8 mouse cellular contexts compared by ENCODE assay signal in the genomic region with DNA sequence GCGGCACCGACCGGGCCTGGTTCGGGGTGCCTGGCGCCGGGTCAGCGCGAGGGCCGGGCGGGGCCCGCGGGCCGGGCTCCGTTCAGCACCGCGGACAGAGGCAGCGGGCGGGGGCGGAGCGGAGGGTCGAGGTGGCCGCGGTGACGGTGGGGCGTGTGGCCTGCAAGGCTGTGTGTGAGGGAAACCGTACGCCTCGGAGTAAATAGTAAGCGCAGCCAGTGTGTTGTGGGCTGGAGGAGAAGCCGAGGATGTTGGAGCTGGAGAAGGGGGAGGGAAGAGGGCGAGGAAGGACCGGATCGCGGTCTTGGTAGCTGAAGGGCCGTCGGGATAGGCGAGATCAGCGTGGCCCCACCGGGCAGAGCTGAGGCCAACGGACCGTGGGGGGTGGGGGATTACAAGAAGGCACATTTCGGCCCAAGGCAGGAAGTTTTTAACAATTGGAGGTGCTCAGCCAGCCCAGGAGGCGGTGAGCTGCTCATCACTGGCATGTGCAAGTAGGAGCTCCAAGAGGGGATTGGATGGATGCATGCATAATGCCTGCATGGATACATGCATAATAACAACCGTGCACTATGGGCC. TPM values are rescaled to one million over a fixed set of nuclear protein-coding genes. Genes with fewer than 3 reads are reported as not detected.
DNase-seq lines count a peak whose midpoint lies in the region; ATAC-seq and TF ChIP-seq lines count a peak whose summit lies in the region.

No protein-coding gene starts in this region.

- no peak overlapping the region for H3K9ac ChIP-seq in heart, embryonic 11.5 days (ENCODE audit: low read depth, low read length)
- H3K9ac ChIP-seq in kidney, embryonic 15.5 days: no peak overlapping the region
- H3K9ac ChIP-seq in liver, embryonic 11.5 days (ENCODE audit: low read depth, low read length): no peak overlapping the region
- peak overlapping the region; percentile 98 for H3K9ac ChIP-seq in midbrain, postnatal 0 days (replicated peaks; ENCODE audit: low read length, poor library complexity, severe bottlenecking)

- peak; percentile 49; the same call in 1 of the 2 replicates for ATAC-seq in heart, embryonic 11.5 days (replicated peaks; ENCODE audit: insufficient number of reproducible peaks, low FRiP score, low TSS enrichment)
- peak; percentile 90 for ATAC-seq in kidney, embryonic 15.5 days (replicated peaks; ENCODE audit: low FRiP score)
- ATAC-seq in liver, embryonic 11.5 days (replicated peaks; ENCODE audit: low FRiP score): no peak; the same call in 1 of the 2 replicates
- ATAC-seq in midbrain, postnatal 0 days (ENCODE audit: low FRiP score): peak; percentile 72

- DNase-seq in thymus, adult 2 months: peak; percentile 56
- DNase-seq in thymus, adult 18-20 months: no peak
- DNase-seq in embryonic facial prominence, embryonic 10.5 days (ENCODE audit: low spot score): peak; percentile 87
- DNase-seq in liver, embryonic 11.5 days (ENCODE audit: low spot score): peak; percentile 79
- peak; percentile 66 for DNase-seq in midbrain, postnatal 0 days (ENCODE audit: low spot score)
- peak; percentile 32 for DNase-seq in telencephalon, adult 2 months (ENCODE audit: low read depth, low spot score)

- peaks cover 5% of the 10 kb centered on the region; the same call in 1 of the 2 replicates for H3K4me1 ChIP-seq in thymus, adult 2 months (replicated peaks; ENCODE audit: control insufficient read depth, insufficient read depth, low read length)
- peaks cover 9% of the 10 kb centered on the region for H3K4me1 ChIP-seq in embryonic facial prominence, embryonic 10.5 days
- H3K4me1 ChIP-seq in heart, embryonic 11.5 days (ENCODE audit: control insufficient read depth, insufficient read depth, low read length): peaks cover 3% of the 10 kb centered on the region; the same call in 1 of the 2 replicates
- peaks cover 9% of the 10 kb centered on the region for H3K4me1 ChIP-seq in kidney, embryonic 15.5 days
- H3K4me1 ChIP-seq in liver, embryonic 11.5 days (replicated peaks; ENCODE audit: control insufficient read depth, insufficient read depth, low read length): peaks cover 5% of the 10 kb centered on the region
- H3K4me1 ChIP-seq in midbrain, postnatal 0 days (ENCODE audit: insufficient read depth, low read length): peaks cover 5% of the 10 kb centered on the region; the same call in 1 of the 2 replicates

- WGBS in thymus, adult 2 months: 6% methylated on average over 44 of the region's 44 CpGs
- 1% methylated on average over 44 of the region's 44 CpGs for WGBS in embryonic facial prominence, embryonic 10.5 days
- 1% methylated on average over 44 of the region's 44 CpGs for WGBS in heart, embryonic 11.5 days (ENCODE audit: insufficient replicate concordance)
- under 1% methylated on average over 43 of the region's 44 CpGs for WGBS in kidney, embryonic 15.5 days
- 2% methylated on average over 44 of the region's 44 CpGs for WGBS in liver, embryonic 11.5 days
- WGBS in midbrain, postnatal 0 days: under 1% methylated on average over 34 of the region's 44 CpGs

- TF ChIP-seq CTCF in thymus, adult 2 months (IDR thresholded peaks at IDR 0.05; ENCODE audit: borderline replicate concordance, control insufficient read depth, extremely low read depth, insufficient read depth, low read length, poor library complexity): no peak
- no peak for TF ChIP-seq CTCF in midbrain, postnatal 0 days (IDR thresholded peaks at IDR 0.05)

- no peak overlapping the region for H3K27ac ChIP-seq in thymus, adult 2 months (ENCODE audit: control insufficient read depth, insufficient read depth, low read length)
- 0 out of 2 replicates have a peak overlapping the region, but pooled peaks have one; percentile 24 for H3K27ac ChIP-seq in embryonic facial prominence, embryonic 10.5 days (replicated peaks)
- H3K27ac ChIP-seq in heart, embryonic 11.5 days (ENCODE audit: low read depth, low read length): no peak overlapping the region
- no peak overlapping the region for H3K27ac ChIP-seq in kidney, embryonic 15.5 days
- no peak overlapping the region for H3K27ac ChIP-seq in liver, embryonic 11.5 days (ENCODE audit: low read depth, low read length)
- H3K27ac ChIP-seq in midbrain, postnatal 0 days (ENCODE audit: low read depth, low read length): peak overlapping the region; percentile 94

- no peak for TF ChIP-seq POLR2A in thymus, adult 2 months (IDR thresholded peaks at IDR 0.05; ENCODE audit: control insufficient read depth, extremely low read depth, insufficient read depth, low read length, poor library complexity)

- no peak overlapping the region for H3K4me3 ChIP-seq in thymus, adult 2 months (ENCODE audit: control insufficient read depth, insufficient read depth, low read length)
- H3K4me3 ChIP-seq in embryonic facial prominence, embryonic 10.5 days: peak overlapping the region; percentile 68
- peak overlapping the region; percentile 56 for H3K4me3 ChIP-seq in heart, embryonic 11.5 days (ENCODE audit: low read depth, low read length)
- H3K4me3 ChIP-seq in kidney, embryonic 15.5 days (replicated peaks): peak overlapping the region; percentile 57
- peak overlapping the region; percentile 58 for H3K4me3 ChIP-seq in liver, embryonic 11.5 days (ENCODE audit: low read depth, low read length)
- peak overlapping the region; percentile 89 for H3K4me3 ChIP-seq in midbrain, postnatal 0 days (ENCODE audit: low read depth, low read length)

- H3K9me3 ChIP-seq in embryonic facial prominence, embryonic 10.5 days: no peaks in the 10 kb centered on the region
- H3K9me3 ChIP-seq in heart, embryonic 11.5 days (replicated peaks; ENCODE audit: control insufficient read depth, low read length): no peaks in the 10 kb centered on the region
- no peaks in the 10 kb centered on the region for H3K9me3 ChIP-seq in kidney, embryonic 15.5 days (replicated peaks)
- H3K9me3 ChIP-seq in liver, embryonic 11.5 days (ENCODE audit: control insufficient read depth, low read length): no peaks in the 10 kb centered on the region
- H3K9me3 ChIP-seq in midbrain, postnatal 0 days (ENCODE audit: low read length): no peaks in the 10 kb centered on the region

- peak overlapping the region; percentile 97 for H3K4me2 ChIP-seq in heart, embryonic 11.5 days
- H3K4me2 ChIP-seq in kidney, embryonic 15.5 days: peak overlapping the region; percentile 95
- H3K4me2 ChIP-seq in liver, embryonic 11.5 days: peak overlapping the region; percentile 83
- H3K4me2 ChIP-seq in midbrain, postnatal 0 days (ENCODE audit: low read depth, low read length, poor library complexity, severe bottlenecking): peak overlapping the region; percentile 85

- no peaks in the 10 kb centered on the region for H3K36me3 ChIP-seq in thymus, adult 2 months (ENCODE audit: control insufficient read depth, insufficient read depth, low read length)
- H3K36me3 ChIP-seq in embryonic facial prominence, embryonic 10.5 days (replicated peaks): no peaks in the 10 kb centered on the region
- H3K36me3 ChIP-seq in heart, embryonic 11.5 days (ENCODE audit: control insufficient read depth, insufficient read depth, low read length): no peaks in the 10 kb centered on the region
- no peaks in the 10 kb centered on the region for H3K36me3 ChIP-seq in kidney, embryonic 15.5 days
- no peaks in the 10 kb centered on the region for H3K36me3 ChIP-seq in liver, embryonic 11.5 days (ENCODE audit: control insufficient read depth, insufficient read depth, low read length)
- no peaks in the 10 kb centered on the region for H3K36me3 ChIP-seq in midbrain, postnatal 0 days (ENCODE audit: insufficient read depth, low read length)

- H3K27me3 ChIP-seq in thymus, adult 2 months (ENCODE audit: control insufficient read depth, insufficient read depth, low read length): peaks cover 20% of the 10 kb centered on the region
- peaks cover 63% of the 10 kb centered on the region for H3K27me3 ChIP-seq in embryonic facial prominence, embryonic 10.5 days (replicated peaks; ENCODE audit: low read depth, poor library complexity, severe bottlenecking)
- H3K27me3 ChIP-seq in heart, embryonic 11.5 days (ENCODE audit: control insufficient read depth, insufficient read depth, low read length): peaks cover 48% of the 10 kb centered on the region
- H3K27me3 ChIP-seq in kidney, embryonic 15.5 days: peaks cover 65% of the 10 kb centered on the region
- peaks cover 62% of the 10 kb centered on the region for H3K27me3 ChIP-seq in liver, embryonic 11.5 days (replicated peaks; ENCODE audit: control insufficient read depth, insufficient read depth, low read length)
- H3K27me3 ChIP-seq in midbrain, postnatal 0 days (ENCODE audit: insufficient read depth, low read length): peaks cover 7% of the 10 kb centered on the region; the same call in 1 of the 2 replicates

RNA-seq across cellular contexts. Expression of gene Mmp24, which starts 0.6 kb away (rescaled TPM):
- 0.08 and 0.09 TPM in 2 replicates for polyA plus RNA-seq in thymus, adult 2 months (2012; rRNA removed)
- polyA plus RNA-seq in embryonic facial prominence, embryonic 10.5 days (2016; fragmentation: Nextera tagmentation; extraction: Ambion mirVana): 0.30 and 0.44 TPM in 2 replicates
- 0.04 TPM in 1 of 2 replicates, not detected in the other for polyA plus RNA-seq in heart, embryonic 11.5 days (2014; fragmentation: Nextera tagmentation; extraction: Ambion mirVana)
- polyA plus RNA-seq in kidney, embryonic 15.5 days (2015; fragmentation: Nextera tagmentation; extraction: Ambion mirVana): 0.14 and 0.16 TPM in 2 replicates
- 0.04 TPM in 1 of 2 replicates, not detected in the other for polyA plus RNA-seq in liver, embryonic 11.5 days (2014; fragmentation: Nextera tagmentation; extraction: Ambion mirVana)
- total RNA-seq in midbrain, postnatal 0 days (2014; rRNA removed): 149 and 178 TPM in 2 replicates
- polyA plus RNA-seq in midbrain, postnatal 0 days (2015; fragmentation: Nextera tagmentation; extraction: Ambion mirVana): 12.3 and 14.1 TPM in 2 replicates

RNA-seq across cellular contexts. Expression of gene Procr, which starts 24.9 kb away (rescaled TPM):
- polyA plus RNA-seq in thymus, adult 2 months (2012; rRNA removed): 3.7 and 4.7 TPM in 2 replicates
- 1.0 and 1.8 TPM in 2 replicates for polyA plus RNA-seq in embryonic facial prominence, embryonic 10.5 days (2016; fragmentation: Nextera tagmentation; extraction: Ambion mirVana)
- polyA plus RNA-seq in heart, embryonic 11.5 days (2014; fragmentation: Nextera tagmentation; extraction: Ambion mirVana): 8.6 and 9.2 TPM in 2 replicates
- polyA plus RNA-seq in kidney, embryonic 15.5 days (2015; fragmentation: Nextera tagmentation; extraction: Ambion mirVana): 11.1 and 12.3 TPM in 2 replicates
- 2.6 TPM in 2 replicates for polyA plus RNA-seq in liver, embryonic 11.5 days (2014; fragmentation: Nextera tagmentation; extraction: Ambion mirVana)
- total RNA-seq in midbrain, postnatal 0 days (2014; rRNA removed): 1.5 TPM in 2 replicates
- 2.5 and 2.9 TPM in 2 replicates for polyA plus RNA-seq in midbrain, postnatal 0 days (2015; fragmentation: Nextera tagmentation; extraction: Ambion mirVana)

RNA-seq across cellular contexts. Expression of gene Gm17581, which starts 40.1 kb away (rescaled TPM):
- not detected in 2 replicates for polyA plus RNA-seq in thymus, adult 2 months (2012; rRNA removed)
- not detected in 2 replicates for polyA plus RNA-seq in embryonic facial prominence, embryonic 10.5 days (2016; fragmentation: Nextera tagmentation; extraction: Ambion mirVana)
- not detected in 2 replicates for polyA plus RNA-seq in heart, embryonic 11.5 days (2014; fragmentation: Nextera tagmentation; extraction: Ambion mirVana)
- not detected in 2 replicates for polyA plus RNA-seq in kidney, embryonic 15.5 days (2015; fragmentation: Nextera tagmentation; extraction: Ambion mirVana)
- polyA plus RNA-seq in liver, embryonic 11.5 days (2014; fragmentation: Nextera tagmentation; extraction: Ambion mirVana): not detected in 2 replicates
- not detected in 2 replicates for total RNA-seq in midbrain, postnatal 0 days (2014; rRNA removed)
- polyA plus RNA-seq in midbrain, postnatal 0 days (2015; fragmentation: Nextera tagmentation; extraction: Ambion mirVana): not detected in 2 replicates

RNA-seq across cellular contexts. Expression of gene BC029722, which starts 43.5 kb away (rescaled TPM):
- polyA plus RNA-seq in thymus, adult 2 months (2012; rRNA removed): 37.5 and 40.3 TPM in 2 replicates
- 7.1 and 8.4 TPM in 2 replicates for polyA plus RNA-seq in embryonic facial prominence, embryonic 10.5 days (2016; fragmentation: Nextera tagmentation; extraction: Ambion mirVana)
- polyA plus RNA-seq in heart, embryonic 11.5 days (2014; fragmentation: Nextera tagmentation; extraction: Ambion mirVana): 5.6 and 5.7 TPM in 2 replicates
- polyA plus RNA-seq in kidney, embryonic 15.5 days (2015; fragmentation: Nextera tagmentation; extraction: Ambion mirVana): 14.5 and 18.1 TPM in 2 replicates
- polyA plus RNA-seq in liver, embryonic 11.5 days (2014; fragmentation: Nextera tagmentation; extraction: Ambion mirVana): 5.6 and 6.8 TPM in 2 replicates
- total RNA-seq in midbrain, postnatal 0 days (2014; rRNA removed): 35.2 TPM in 2 replicates
- 56.6 and 61.0 TPM in 2 replicates for polyA plus RNA-seq in midbrain, postnatal 0 days (2015; fragmentation: Nextera tagmentation; extraction: Ambion mirVana)

RNA-seq across cellular contexts. Expression of gene Edem2, which starts 46.5 kb away (rescaled TPM):
- 55.8 and 58.6 TPM in 2 replicates for polyA plus RNA-seq in thymus, adult 2 months (2012; rRNA removed)
- polyA plus RNA-seq in embryonic facial prominence, embryonic 10.5 days (2016; fragmentation: Nextera tagmentation; extraction: Ambion mirVana): 27.0 and 28.6 TPM in 2 replicates
- polyA plus RNA-seq in heart, embryonic 11.5 days (2014; fragmentation: Nextera tagmentation; extraction: Ambion mirVana): 28.6 and 28.8 TPM in 2 replicates
- 36.1 and 39.0 TPM in 2 replicates for polyA plus RNA-seq in kidney, embryonic 15.5 days (2015; fragmentation: Nextera tagmentation; extraction: Ambion mirVana)
- polyA plus RNA-seq in liver, embryonic 11.5 days (2014; fragmentation: Nextera tagmentation; extraction: Ambion mirVana): 34.5 and 35.5 TPM in 2 replicates
- total RNA-seq in midbrain, postnatal 0 days (2014; rRNA removed): 41.1 and 44.5 TPM in 2 replicates
- 33.0 and 35.7 TPM in 2 replicates for polyA plus RNA-seq in midbrain, postnatal 0 days (2015; fragmentation: Nextera tagmentation; extraction: Ambion mirVana)

Comparison
In these comparisons a context has a peak if more than half of its experiments do, and no peak if none do; other contexts are left out.
1. DNase-seq: peak in thymus, adult 2 months (single experiment), embryonic facial prominence, embryonic 10.5 days (single experiment), liver, embryonic 11.5 days (single experiment), midbrain, postnatal 0 days (single experiment) and telencephalon, adult 2 months (single experiment); none in thymus, adult 18-20 months (0 of 2).
2. H3K27ac ChIP-seq: peak in embryonic facial prominence, embryonic 10.5 days (single experiment) and midbrain, postnatal 0 days (single experiment); none in thymus, adult 2 months (single experiment), heart, embryonic 11.5 days (single experiment), kidney, embryonic 15.5 days (single experiment) and liver, embryonic 11.5 days (single experiment).
3. Peak in every context shown above with its lines, with median percentiles within 50 percentile points of each other: H3K4me2 ChIP-seq.